Mouse (Mus musculus) ES-Bruce4 (cell line): Measurements from ENCODE around the gene Med13l.

Experiments
- CTCF ChIP-seq: IDR thresholded peaks from one replicate; pipeline ENCODE4 v1.8.1; 2011; ENCODE audit warnings: low read depth, low read length
- EP300 ChIP-seq: IDR thresholded peaks from 2 replicates; pipeline ENCODE4 v1.6.1; 2011; ENCODE audit warnings: low read depth, low read length; ENCODE audit not compliant: insufficient read depth

- no peak for TF ChIP-seq CTCF
- TF ChIP-seq EP300, result 0 out of 2 replicates have a peak, but pooled peaks have one; percentile 18
Observed at GRCm38 (mm10) chr5:118637931-118638330, 77.5 kb downstream of the Med13l start.
